Mouse (Mus musculus): ENCODE results near the gene Mxra7.

Gene Mxra7

GRCm38 (mm10) chr11:116769873-116770272 lies 58.0 kb downstream of the Mxra7 start:
- DNase-seq: no peak

GRCm38 (mm10) chr11:116764946-116765345 lies 62.9 kb downstream of the Mxra7 start:
- no peak for DNase-seq

GRCm38 (mm10) chr11:116764346-116764745 lies 63.5 kb downstream of the Mxra7 start:
- DNase-seq: no peak

- DNase-seq: no peak
Observed at GRCm38 (mm10) chr11:116755191-116755590, 72.7 kb downstream of the Mxra7 start.

- no peak for DNase-seq
Observed at GRCm38 (mm10) chr11:116753674-116754470, 74.0 kb downstream of the Mxra7 start.

Data from right cerebral cortex, postnatal 14 days (tissue).